Mouse (Mus musculus) kidney, adult 2 months (tissue): ENCODE data around the gene Csrnp1. TPM values are rescaled to one million over a fixed set of nuclear protein-coding genes. Genes with fewer than 3 reads are reported as not detected.

Experiments used
- DNase-seq: peaks from one replicate; pipeline ENCODE4 v3.0.0; 2021
- H3K27ac ChIP-seq: fragments of 200-500 bp; 2 replicates; pipeline ENCODE4 v1.5.1; 2012; ENCODE audit warnings: low read depth, low read length, control low read depth, inconsistent platforms; ENCODE audit not compliant: insufficient read depth
- H3K27me3 ChIP-seq: fragments of 200-500 bp; replicated peaks from 2 replicates; pipeline ENCODE4 v1.6.1; 2012; ENCODE audit warnings: mild to moderate bottlenecking, moderate library complexity, low read length, inconsistent platforms; ENCODE audit not compliant: control insufficient read depth, insufficient read depth
- H3K36me3 ChIP-seq: fragments of 200-500 bp; 2 replicates; pipeline ENCODE4 v1.6.1; 2012; ENCODE audit warnings: mild to moderate bottlenecking, moderate library complexity, low read length, inconsistent platforms; ENCODE audit not compliant: control insufficient read depth, insufficient read depth
- H3K4me1 ChIP-seq: fragments of 200-500 bp; 2 replicates; pipeline ENCODE4 v1.6.1; 2011; ENCODE audit warnings: low read length; ENCODE audit not compliant: control insufficient read depth, insufficient read depth
- H3K4me3 ChIP-seq: fragments of 200-500 bp; 2 replicates; pipeline ENCODE4 v1.5.1; 2011; ENCODE audit warnings: mild to moderate bottlenecking, low read depth, low read length, control low read depth; ENCODE audit not compliant: insufficient read depth
- CTCF ChIP-seq: fragments of 200-500 bp; conservative IDR thresholded peaks from 2 replicates; pipeline ENCODE4 v1.5.1; 2011; ENCODE audit warnings: low read depth, mild to moderate bottlenecking, control low read depth, low read length, moderate library complexity, mixed read lengths; ENCODE audit not compliant: insufficient read depth, insufficient read length
- POLR2A ChIP-seq: fragments of 200-500 bp; IDR thresholded peaks from one replicate; pipeline ENCODE4 v1.6.1; 2011; ENCODE audit warnings: low read depth, low read length, control low read depth
- WGBS: fragments of 180-500 bp; shearing (Covaris S2); methylation state at CpG from one replicate; pipeline ENCODE4 v1.1.7; 2018; 5-methylcytosine and 5-hydroxymethylcytosine counted together
- polyA plus RNA-seq: library from polyadenylated mRNA; depleted of rRNA; stranded (reverse); fragments of >200 nt; gene quantifications from 2 replicates; pipeline ENCODE4 v1.2.3, GENCODE M21; 2012; rRNA removed

Gene Csrnp1
- 14.8 and 24.2 TPM in 2 replicates for polyA plus RNA-seq

DNA sequence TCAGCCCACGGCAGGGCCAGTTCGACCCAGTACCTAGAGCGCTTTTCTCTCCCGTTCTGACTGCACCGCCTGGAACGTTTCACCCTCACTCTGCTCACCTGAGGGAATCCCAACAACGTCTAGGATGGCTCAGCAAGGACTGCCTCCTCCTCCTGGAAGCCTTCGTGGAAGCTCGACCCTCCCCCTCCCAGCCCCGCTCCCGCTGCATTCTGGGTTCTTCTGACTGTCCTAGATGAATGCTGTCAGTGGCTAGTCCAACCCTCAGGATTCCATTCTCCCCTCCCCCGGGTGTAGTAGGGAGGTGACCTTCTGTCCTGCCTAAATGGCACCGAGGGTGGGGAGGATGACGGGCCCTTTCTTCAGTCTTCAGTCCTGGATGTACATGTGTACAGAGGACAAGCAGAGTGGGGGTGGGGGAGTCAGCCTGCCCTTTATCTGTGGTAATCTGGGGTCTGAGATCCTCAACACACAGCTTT is at the start of gene Csrnp1:
Gene Csrnp1 (minus strand): TSS at position 123 of the 476 bp plus-strand sequence.
- no peak for TF ChIP-seq CTCF
- no peak for TF ChIP-seq POLR2A
- peak; percentile 31 for DNase-seq
- H3K4me1 ChIP-seq: peaks cover 32% of the 10 kb centered on the region
- H3K4me3 ChIP-seq: peak within 1 kb of the TSS; percentile 96
- H3K27ac ChIP-seq: peak within 1 kb of the TSS; percentile 84
- H3K36me3 ChIP-seq: no peaks in the 10 kb centered on the region
- no peaks in the 10 kb centered on the region for H3K27me3 ChIP-seq
- 35% methylated on average over 14 of the region's 14 CpGs for WGBS

- H3K4me3 ChIP-seq: no peak overlapping the region
- no peak for DNase-seq
- H3K27ac ChIP-seq: no peak overlapping the region
- no peak for TF ChIP-seq POLR2A
- no peak for TF ChIP-seq CTCF
- H3K36me3 ChIP-seq: no peaks in the 10 kb centered on the region
- WGBS: 80% methylated on average over 6 of the region's 6 CpGs
- no peaks in the 10 kb centered on the region for H3K4me1 ChIP-seq
- H3K27me3 ChIP-seq: no peaks in the 10 kb centered on the region
These were observed 48.3 kb upstream of the Csrnp1 start for GRCm38 (mm10) chr9:120032710-120033109.

- TF ChIP-seq CTCF (no peak), POLR2A (no peak)
These were observed 46.0 kb upstream of the Csrnp1 start for GRCm38 (mm10) chr9:120030421-120030820.

DNA sequence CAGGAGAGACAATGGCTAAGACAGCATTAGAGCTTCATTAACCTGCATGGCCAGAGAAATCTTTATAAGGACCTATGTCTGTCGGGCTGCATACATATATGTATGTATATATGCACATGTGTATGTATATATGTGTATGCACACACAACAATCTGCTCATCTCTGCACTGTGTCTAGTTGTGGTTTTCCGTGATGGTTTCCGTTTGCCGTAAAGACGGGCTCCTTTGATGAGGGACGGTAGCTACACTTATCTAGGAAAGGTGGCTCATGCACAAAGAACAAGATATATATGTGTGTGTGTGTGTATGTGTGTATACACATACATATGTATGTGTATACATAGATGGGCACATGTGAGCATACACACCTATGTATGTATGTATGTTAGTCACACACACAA is 45.4 kb upstream of the Csrnp1 start:
- Histone ChIP-seq H3K4me3 (no peak overlapping the region), H3K36me3 (no peaks in the 10 kb centered on the region), H3K4me1 (no peaks in the 10 kb centered on the region), H3K27ac (no peak overlapping the region), H3K27me3 (no peaks in the 10 kb centered on the region)
- WGBS: 91% methylated on average over 6 of the region's 6 CpGs
- DNase-seq: no peak
- TF ChIP-seq CTCF (no peak), POLR2A (no peak)

More at GRCm38 (mm10) chr9:120030421-120030820, 46.0 kb upstream of the Csrnp1 start:
- H3K27me3 ChIP-seq: no peaks in the 10 kb centered on the region
- no peak for DNase-seq
- no peak overlapping the region for H3K4me3 ChIP-seq
- H3K36me3 ChIP-seq: no peaks in the 10 kb centered on the region
- no peak overlapping the region for H3K27ac ChIP-seq
- 83% methylated on average over 10 of the region's 10 CpGs for WGBS
- H3K4me1 ChIP-seq: no peaks in the 10 kb centered on the region

DNA sequence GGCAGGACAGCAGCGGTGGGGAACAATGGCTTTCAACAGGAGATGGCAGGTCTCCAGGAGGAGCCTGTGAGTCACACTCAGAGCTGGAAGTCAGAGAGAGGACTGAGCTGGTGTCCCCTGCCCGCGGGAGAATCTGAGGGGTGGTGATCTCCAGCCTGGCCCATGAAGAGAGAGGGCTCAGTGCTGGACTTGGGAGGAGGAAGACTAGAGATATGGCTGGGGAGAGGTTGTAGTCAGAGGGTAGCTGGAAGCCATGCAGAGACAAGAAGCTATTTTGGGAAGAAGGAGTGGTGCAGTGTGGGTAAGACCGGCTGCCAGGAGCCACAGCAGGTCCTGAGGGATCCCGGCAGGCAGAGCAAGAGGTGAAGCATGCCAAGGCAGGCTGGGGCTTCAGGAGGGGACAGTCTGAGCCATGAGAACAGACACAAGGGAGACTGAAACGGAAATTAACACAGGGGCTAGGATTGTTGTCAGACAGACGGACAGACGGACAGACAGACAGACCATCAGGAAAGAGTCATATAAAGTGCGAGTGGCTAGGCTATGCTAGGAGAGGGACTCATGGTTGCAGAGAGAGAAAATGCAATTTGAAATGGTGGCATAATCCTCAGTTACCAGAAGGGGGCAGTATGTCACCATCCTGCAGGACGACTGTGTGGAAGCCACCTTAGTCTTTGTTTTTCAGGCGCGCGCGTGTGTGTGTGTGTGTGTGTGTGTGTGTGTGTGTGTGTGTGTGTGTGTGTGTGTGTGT is 43.1 kb upstream of the Csrnp1 start:
- no peaks in the 10 kb centered on the region for H3K4me1 ChIP-seq
- WGBS: 12% methylated on average over 14 of the region's 14 CpGs
- peak; percentile 49 for DNase-seq
- TF ChIP-seq CTCF (peak; percentile 86), POLR2A (no peak)
- H3K36me3 ChIP-seq: no peaks in the 10 kb centered on the region
- no peak overlapping the region for H3K4me3 ChIP-seq
- H3K27ac ChIP-seq: no peak overlapping the region
- H3K27me3 ChIP-seq: no peaks in the 10 kb centered on the region

- WGBS: 87% methylated on average over 5 of the region's 5 CpGs
- no peak overlapping the region for H3K4me3 ChIP-seq
- H3K4me1 ChIP-seq: no peaks in the 10 kb centered on the region
- DNase-seq: no peak
- no peaks in the 10 kb centered on the region for H3K27me3 ChIP-seq
- H3K27ac ChIP-seq: no peak overlapping the region
- TF ChIP-seq CTCF: no peak
- no peak for TF ChIP-seq POLR2A
- no peaks in the 10 kb centered on the region for H3K36me3 ChIP-seq
These were observed 40.2 kb upstream of the Csrnp1 start for GRCm38 (mm10) chr9:120024625-120025024.

- no peak overlapping the region for H3K27ac ChIP-seq
- DNase-seq: no peak
- no peaks in the 10 kb centered on the region for H3K36me3 ChIP-seq
- 79% methylated on average over 10 of the region's 10 CpGs for WGBS
- no peaks in the 10 kb centered on the region for H3K27me3 ChIP-seq
- no peaks in the 10 kb centered on the region for H3K4me1 ChIP-seq
- no peak overlapping the region for H3K4me3 ChIP-seq
- no peak for TF ChIP-seq CTCF
- TF ChIP-seq POLR2A: no peak
These were observed 39.7 kb upstream of the Csrnp1 start for GRCm38 (mm10) chr9:120024171-120024570.

GRCm38 (mm10) chr9:120023086-120023811 is 38.8 kb upstream of the Csrnp1 start, which contains the start of gene Xirp1:
TSS of gene Xirp1 (minus strand) at chr9:120023598.
- 83% methylated on average over 18 of the region's 18 CpGs for WGBS
- Histone ChIP-seq H3K27ac (no peak within 1 kb of the TSS), H3K27me3 (no peaks in the 10 kb centered on the region), H3K36me3 (no peaks in the 10 kb centered on the region), H3K4me3 (no peak within 1 kb of the TSS), H3K4me1 (no peaks in the 10 kb centered on the region)
- no peak for DNase-seq
- no peak for TF ChIP-seq POLR2A
- TF ChIP-seq CTCF: no peak
